Comparison of ENCODE assay signal across 8 mouse cellular contexts in the genomic region with DNA sequence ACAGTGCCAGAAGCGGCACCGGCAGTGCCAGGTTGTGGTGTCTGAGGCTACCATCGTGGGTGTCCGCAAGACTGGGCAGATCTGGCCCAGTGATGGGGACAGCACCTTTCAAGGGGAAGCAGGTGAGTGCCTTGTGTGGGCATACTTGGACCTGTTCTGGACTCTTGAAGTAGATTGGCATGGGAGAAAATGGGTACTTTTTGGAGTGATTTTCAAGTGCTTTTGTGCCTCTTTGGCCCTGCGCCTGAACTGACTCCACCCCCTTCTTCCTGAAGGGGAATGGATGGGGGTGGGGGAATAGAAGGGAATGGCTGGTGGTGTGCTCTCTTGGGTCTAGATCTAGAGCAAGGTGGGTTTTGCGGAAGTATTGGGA. TPM values are rescaled to one million over a fixed set of nuclear protein-coding genes. Genes with fewer than 3 reads are reported as not detected.
DNase-seq lines count a peak whose midpoint lies in the region; ATAC-seq and TF ChIP-seq lines count a peak whose summit lies in the region.

No protein-coding gene starts in this region.

- no peaks in the 10 kb centered on the region for H3K27me3 ChIP-seq in testis, adult 2 months (ENCODE audit: control insufficient read depth, insufficient read depth, low read length)
- H3K27me3 ChIP-seq in embryonic facial prominence, embryonic 15.5 days = no peaks in the 10 kb centered on the region
- no peaks in the 10 kb centered on the region for H3K27me3 ChIP-seq in hindbrain, embryonic 14.5 days (ENCODE audit: control insufficient read depth, insufficient read depth, low read length)
- peaks cover 43% of the 10 kb centered on the region for H3K27me3 ChIP-seq in liver, embryonic 13.5 days
- no peaks in the 10 kb centered on the region for H3K27me3 ChIP-seq in neural tube, embryonic 13.5 days

- no peak overlapping the region for H3K27ac ChIP-seq in testis, adult 2 months (ENCODE audit: control insufficient read depth, insufficient read depth, low read depth, low read length)
- H3K27ac ChIP-seq in embryonic facial prominence, embryonic 15.5 days (replicated peaks) = no peak overlapping the region
- H3K27ac ChIP-seq in hindbrain, embryonic 14.5 days = no peak overlapping the region
- no peak overlapping the region for H3K27ac ChIP-seq in liver, embryonic 13.5 days
- no peak overlapping the region for H3K27ac ChIP-seq in neural tube, embryonic 13.5 days (replicated peaks)

- TF ChIP-seq CTCF in testis, adult 2 months (IDR thresholded peaks at IDR 0.05; ENCODE audit: control insufficient read depth, insufficient read depth, insufficient replicate concordance, low read depth, low read length) = no peak

- peak overlapping the region; percentile 84 for H3K4me2 ChIP-seq in embryonic facial prominence, embryonic 15.5 days (replicated peaks)
- peak overlapping the region; percentile 92 for H3K4me2 ChIP-seq in hindbrain, embryonic 14.5 days (replicated peaks)
- H3K4me2 ChIP-seq in liver, embryonic 13.5 days = peak overlapping the region; percentile 78
- peak overlapping the region; percentile 84 for H3K4me2 ChIP-seq in neural tube, embryonic 13.5 days

- intact Hi-C loops in gastrocnemius, postnatal 14 days (cut with DNase I; ENCODE audit: low total_unique reads) = loop anchor here (5.0 kb wide), 1 partner anchor 45 kb away; no protein-coding TSS in a partner anchor

- 8% methylated on average over 6 of the region's 6 CpGs for WGBS in embryonic facial prominence, embryonic 15.5 days
- WGBS in hindbrain, embryonic 14.5 days = 15% methylated on average over 6 of the region's 6 CpGs
- 10% methylated on average over 6 of the region's 6 CpGs for WGBS in liver, embryonic 13.5 days (ENCODE audit: insufficient replicate concordance)
- 16% methylated on average over 6 of the region's 6 CpGs for WGBS in neural tube, embryonic 13.5 days

- peaks cover 29% of the 10 kb centered on the region for H3K4me1 ChIP-seq in testis, adult 2 months (ENCODE audit: control insufficient read depth, insufficient read depth, low read length)
- peaks cover 54% of the 10 kb centered on the region for H3K4me1 ChIP-seq in embryonic facial prominence, embryonic 15.5 days
- H3K4me1 ChIP-seq in hindbrain, embryonic 14.5 days (replicated peaks; ENCODE audit: control insufficient read depth, insufficient read depth, low read length) = peaks cover 65% of the 10 kb centered on the region
- peaks cover 71% of the 10 kb centered on the region for H3K4me1 ChIP-seq in liver, embryonic 13.5 days (replicated peaks)
- peaks cover 76% of the 10 kb centered on the region for H3K4me1 ChIP-seq in neural tube, embryonic 13.5 days (replicated peaks)

- no peaks in the 10 kb centered on the region for H3K36me3 ChIP-seq in testis, adult 2 months (ENCODE audit: control insufficient read depth, insufficient read depth, low read length)
- peaks cover 6% of the 10 kb centered on the region; the same call in 1 of the 2 replicates for H3K36me3 ChIP-seq in embryonic facial prominence, embryonic 15.5 days
- H3K36me3 ChIP-seq in hindbrain, embryonic 14.5 days (replicated peaks; ENCODE audit: control insufficient read depth, insufficient read depth) = no peaks in the 10 kb centered on the region
- 0 out of 2 replicates have a peak, but pooled peaks cover 2% of the 10 kb centered on the region for H3K36me3 ChIP-seq in liver, embryonic 13.5 days
- 0 out of 2 replicates have a peak, but pooled peaks cover 5% of the 10 kb centered on the region for H3K36me3 ChIP-seq in neural tube, embryonic 13.5 days

- H3K4me3 ChIP-seq in testis, adult 2 months (ENCODE audit: control insufficient read depth, low read depth, low read length) = peak overlapping the region; percentile 90
- H3K4me3 ChIP-seq in embryonic facial prominence, embryonic 15.5 days (replicated peaks) = peak overlapping the region; percentile 83
- H3K4me3 ChIP-seq in hindbrain, embryonic 14.5 days (replicated peaks; ENCODE audit: low read length) = peak overlapping the region; percentile 91
- peak overlapping the region; percentile 69 for H3K4me3 ChIP-seq in liver, embryonic 13.5 days (replicated peaks)
- peak overlapping the region; percentile 88 for H3K4me3 ChIP-seq in neural tube, embryonic 13.5 days

- peak overlapping the region; percentile 64; the same call in 1 of the 2 replicates for H3K9ac ChIP-seq in embryonic facial prominence, embryonic 15.5 days
- peak overlapping the region; percentile 91 for H3K9ac ChIP-seq in hindbrain, embryonic 14.5 days
- peak overlapping the region; percentile 70; the same call in 1 of the 2 replicates for H3K9ac ChIP-seq in liver, embryonic 13.5 days
- H3K9ac ChIP-seq in neural tube, embryonic 13.5 days = peak overlapping the region; percentile 94

- no peak for DNase-seq in testis, postnatal 14 days (ENCODE audit: low spot score)
- no peak for DNase-seq in hindbrain, embryonic 14.5 days (ENCODE audit: low spot score)
- no peak for DNase-seq in liver, embryonic 13.5 days
- DNase-seq in ovary, postnatal 10 days (ENCODE audit: low spot score) = no peak
- DNase-seq in gastrocnemius, postnatal 14 days = no peak

- no peak for TF ChIP-seq POLR2A in testis, adult 2 months (IDR thresholded peaks at IDR 0.05; ENCODE audit: control insufficient read depth, low read depth, low read length)

- no peaks in the 10 kb centered on the region for H3K9me3 ChIP-seq in embryonic facial prominence, embryonic 15.5 days (replicated peaks)
- H3K9me3 ChIP-seq in hindbrain, embryonic 14.5 days (ENCODE audit: control insufficient read depth, low read length) = no peaks in the 10 kb centered on the region
- no peaks in the 10 kb centered on the region for H3K9me3 ChIP-seq in liver, embryonic 13.5 days (replicated peaks)
- no peaks in the 10 kb centered on the region for H3K9me3 ChIP-seq in neural tube, embryonic 13.5 days

- no peak for ATAC-seq in embryonic facial prominence, embryonic 15.5 days (ENCODE audit: insufficient number of reproducible peaks, low FRiP score, low TSS enrichment, low read depth)
- no peak for ATAC-seq in hindbrain, embryonic 14.5 days (ENCODE audit: low FRiP score)
- no peak for ATAC-seq in liver, embryonic 13.5 days (ENCODE audit: low read depth)
- no peak for ATAC-seq in neural tube, embryonic 13.5 days (ENCODE audit: low read depth)

RNA-seq across cellular contexts. Expression of a gene that starts 1.8 kb away (rescaled TPM):
- polyA plus RNA-seq in testis, adult 2 months (2012; rRNA removed) = 11.7 and 15.0 TPM in 2 replicates
- 7.5 and 9.2 TPM in 2 replicates for polyA plus RNA-seq in embryonic facial prominence, embryonic 15.5 days (2015; fragmentation: Nextera tagmentation; extraction: Ambion mirVana)
- polyA plus RNA-seq in hindbrain, embryonic 14.5 days (2014; fragmentation: Nextera tagmentation; extraction: Ambion mirVana) = 19.6 and 24.0 TPM in 2 replicates
- 1.4 and 1.6 TPM in 2 replicates for polyA plus RNA-seq in liver, embryonic 13.5 days (2015; fragmentation: Nextera tagmentation; extraction: Ambion mirVana)
- polyA plus RNA-seq in neural tube, embryonic 13.5 days (2015; fragmentation: Nextera tagmentation; extraction: Ambion mirVana) = 14.5 and 16.8 TPM in 2 replicates
- total RNA-seq in gastrocnemius, postnatal 14 days (2021) = 1 to 10 TPM; 4.7 to 5.3 TPM

RNA-seq across cellular contexts. Expression of a gene that starts 25.3 kb away (rescaled TPM):
- polyA plus RNA-seq in testis, adult 2 months (2012; rRNA removed) = 29.3 and 35.3 TPM in 2 replicates
- polyA plus RNA-seq in embryonic facial prominence, embryonic 15.5 days (2015; fragmentation: Nextera tagmentation; extraction: Ambion mirVana) = 10.6 and 15.0 TPM in 2 replicates
- 14.5 and 17.0 TPM in 2 replicates for polyA plus RNA-seq in hindbrain, embryonic 14.5 days (2014; fragmentation: Nextera tagmentation; extraction: Ambion mirVana)
- 2.1 and 2.5 TPM in 2 replicates for polyA plus RNA-seq in liver, embryonic 13.5 days (2015; fragmentation: Nextera tagmentation; extraction: Ambion mirVana)
- polyA plus RNA-seq in neural tube, embryonic 13.5 days (2015; fragmentation: Nextera tagmentation; extraction: Ambion mirVana) = 12.3 TPM in 2 replicates
- under 1 TPM; 0.66 to 0.76 TPM for total RNA-seq in gastrocnemius, postnatal 14 days (2021)

RNA-seq across cellular contexts. Expression of a gene that starts 29.8 kb away (rescaled TPM):
- polyA plus RNA-seq in testis, adult 2 months (2012; rRNA removed) = 43.2 and 43.4 TPM in 2 replicates
- 5.2 and 6.9 TPM in 2 replicates for polyA plus RNA-seq in embryonic facial prominence, embryonic 15.5 days (2015; fragmentation: Nextera tagmentation; extraction: Ambion mirVana)
- 0.20 and 0.50 TPM in 2 replicates for polyA plus RNA-seq in hindbrain, embryonic 14.5 days (2014; fragmentation: Nextera tagmentation; extraction: Ambion mirVana)
- polyA plus RNA-seq in liver, embryonic 13.5 days (2015; fragmentation: Nextera tagmentation; extraction: Ambion mirVana) = not detected in 2 replicates
- polyA plus RNA-seq in neural tube, embryonic 13.5 days (2015; fragmentation: Nextera tagmentation; extraction: Ambion mirVana) = 0.35 TPM in 1 of 2 replicates, not detected in the other
- not detected for total RNA-seq in gastrocnemius, postnatal 14 days (2021)
